Mouse (Mus musculus) ovary, postnatal 10 days (tissue): ENCODE data around the gene Dnaaf1.

Experiments
- DNase-seq: peaks from one replicate; pipeline ENCODE4 v3.0.0; 2022; ENCODE audit warnings: low spot score

The Dnaaf1 gene

DNA sequence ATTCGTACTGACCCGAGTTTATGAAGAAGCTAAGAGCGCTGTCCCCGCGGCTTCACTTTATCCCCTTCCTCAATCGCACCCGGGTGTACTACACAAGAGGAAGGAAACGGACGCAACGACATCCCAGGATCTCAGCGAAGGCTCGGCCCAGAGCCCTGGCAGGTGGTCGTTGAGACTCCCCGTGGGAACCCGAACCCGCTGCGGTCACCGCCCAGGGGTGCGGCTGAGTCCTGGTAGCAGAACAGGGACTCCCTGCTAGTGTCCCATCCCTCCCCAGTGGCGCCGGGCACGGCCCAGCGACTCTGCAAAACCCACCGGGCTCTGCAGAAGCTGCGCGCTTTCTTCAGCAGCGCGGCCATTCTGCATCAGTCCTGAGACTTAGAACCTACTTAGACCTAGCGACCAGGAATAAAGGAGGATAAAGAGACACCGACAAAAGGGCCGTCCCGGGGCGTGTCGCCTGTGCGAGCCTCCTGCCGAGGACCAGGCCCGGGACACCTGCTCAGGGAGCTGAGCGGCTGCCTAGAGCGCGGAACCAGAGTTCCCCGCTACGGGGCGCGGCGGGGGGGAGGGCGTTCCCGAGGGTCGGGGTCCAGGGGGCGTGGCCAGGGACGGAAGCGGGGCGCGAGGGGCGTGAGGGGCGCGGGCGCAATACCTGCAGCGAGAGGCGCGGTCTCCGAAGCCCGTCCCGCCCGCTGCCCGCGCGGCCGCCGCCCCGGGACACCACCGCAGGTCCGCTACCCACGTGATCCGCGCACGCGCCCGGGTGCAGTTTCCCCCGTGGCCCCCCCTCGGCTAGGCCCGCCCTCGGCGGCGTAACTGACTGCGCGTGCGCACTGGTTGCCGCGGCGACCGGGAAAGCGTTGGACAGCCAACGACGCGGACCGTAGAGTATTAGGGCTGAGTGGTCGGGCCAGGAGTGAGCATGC is at the start of gene Dnaaf1, which contains the start of gene Hsdl1:
TSS of gene Dnaaf1 (plus strand) at position 799 of the 929 bp plus-strand sequence.
TSS of gene Hsdl1 (minus strand) at position 747 of the 929 bp plus-strand sequence.
- DNase-seq, result peak; percentile 94

DNA sequence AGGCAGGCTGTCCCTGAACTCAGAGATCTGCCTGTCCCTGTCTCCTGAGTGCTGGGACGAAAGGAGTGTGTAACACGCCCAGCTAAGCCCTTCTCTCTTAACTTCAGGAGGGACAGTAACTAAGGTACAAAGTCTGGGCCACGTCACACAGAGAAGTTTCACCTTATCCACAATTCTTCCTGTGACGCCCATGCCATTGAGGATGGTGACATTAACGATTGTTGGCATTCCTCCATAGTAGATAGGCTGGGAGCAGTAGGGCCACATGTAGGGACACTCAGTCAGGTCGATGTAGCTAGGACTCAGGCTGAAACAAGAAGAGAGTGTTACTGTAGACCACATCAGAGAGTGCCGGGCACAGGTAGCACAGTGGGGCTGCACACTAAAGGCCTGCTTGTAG is 46.3 kb upstream of the Dnaaf1 start:
- no peak for DNase-seq

DNA sequence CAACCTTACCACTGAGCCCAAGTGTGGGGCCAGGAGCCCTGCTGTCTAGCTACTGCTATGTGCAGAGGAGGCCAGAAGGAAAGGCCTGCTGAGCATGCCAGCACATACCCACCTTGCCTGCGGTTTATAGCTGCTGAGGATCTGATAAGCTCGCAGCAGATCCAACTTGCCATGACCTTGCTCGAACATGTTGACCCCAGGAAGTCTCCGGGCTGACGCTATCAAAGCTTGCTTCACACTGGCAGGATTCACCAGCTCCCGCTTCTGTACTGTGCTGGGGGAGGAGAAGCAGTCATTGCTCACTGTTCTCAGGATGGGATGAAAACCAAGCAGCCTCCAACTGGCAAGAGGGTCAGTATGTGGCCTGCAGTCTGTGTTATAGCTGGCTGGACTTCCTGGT is 44.1 kb upstream of the Dnaaf1 start:
- DNase-seq, result no peak

DNA sequence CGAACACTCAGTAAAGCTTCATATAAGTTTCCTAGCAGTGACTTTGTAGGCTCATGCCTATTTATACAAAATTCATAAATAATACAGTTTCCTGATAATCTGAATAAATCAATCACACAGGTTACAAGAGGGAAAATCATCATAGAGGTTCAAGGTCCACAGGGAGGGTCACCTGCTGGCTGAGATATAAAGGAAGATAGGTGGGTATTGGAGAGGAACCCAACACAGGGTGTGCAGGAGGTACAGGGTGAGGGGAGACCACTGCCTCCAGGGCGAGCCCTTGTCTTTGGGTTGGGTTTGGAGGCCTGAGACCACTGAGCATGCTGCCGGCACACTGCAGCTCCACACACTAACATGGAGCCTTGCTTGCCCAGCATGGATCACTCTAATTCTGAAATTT is 43.6 kb upstream of the Dnaaf1 start:
- no peak for DNase-seq

DNA sequence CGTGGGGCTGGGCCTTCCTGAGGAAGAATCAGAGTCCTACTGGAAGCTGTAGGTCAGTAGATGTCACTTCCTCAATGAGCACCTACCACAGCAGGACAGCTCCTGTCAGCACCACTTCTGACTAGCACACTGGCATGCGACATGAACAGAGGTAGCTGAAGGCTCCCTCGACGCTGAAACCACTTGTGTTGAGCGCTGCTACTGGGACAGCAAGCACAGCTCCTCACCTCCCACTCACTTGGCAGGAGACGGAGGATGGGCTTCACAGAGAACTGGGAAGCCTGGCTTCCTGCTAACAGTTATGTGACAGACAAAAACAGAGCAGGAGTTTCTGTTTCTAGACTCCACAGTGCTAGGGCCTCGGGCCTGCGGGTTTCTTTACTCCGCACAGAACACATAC is 43.1 kb upstream of the Dnaaf1 start:
- DNase-seq, result no peak

DNA sequence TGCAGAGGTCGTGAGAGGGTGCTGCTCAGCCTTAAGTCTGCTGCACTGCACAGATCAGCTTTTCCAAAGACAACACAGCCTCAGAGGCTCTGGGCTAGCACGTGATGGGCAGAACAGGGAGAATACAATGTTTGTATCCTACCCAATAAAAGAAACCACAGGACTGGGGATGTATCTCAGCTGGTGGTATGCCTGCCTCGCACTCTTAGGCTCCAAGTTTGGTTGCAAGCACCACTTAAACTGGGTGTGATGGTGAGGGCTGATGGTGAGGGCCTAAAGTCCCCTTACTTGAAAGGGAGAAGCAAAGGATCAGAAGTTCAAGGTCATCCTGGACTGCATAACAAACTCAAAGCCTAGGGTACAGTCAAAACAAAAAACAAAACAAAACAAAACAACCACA is 30.4 kb upstream of the Dnaaf1 start:
- DNase-seq, result no peak

DNA sequence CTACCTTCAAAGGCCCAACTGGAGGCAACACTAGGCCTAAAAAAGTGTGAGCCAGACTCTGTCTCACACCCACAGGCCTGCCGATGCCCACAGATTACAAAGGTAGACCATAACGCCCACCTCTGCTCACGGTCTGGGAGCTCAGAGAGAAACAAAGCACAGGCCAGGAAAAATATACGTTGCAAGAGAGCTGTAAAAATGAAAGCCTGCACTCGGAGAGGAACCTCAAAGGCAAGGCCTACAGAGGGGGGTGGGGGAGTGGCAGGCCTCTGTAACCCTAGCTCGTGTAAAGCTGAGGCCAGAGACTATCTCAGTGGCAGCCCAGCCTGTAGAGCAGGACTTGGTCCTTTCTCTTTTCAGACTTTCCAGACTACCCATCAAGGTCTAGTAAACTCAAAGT is 29.9 kb upstream of the Dnaaf1 start:
- no peak for DNase-seq

DNA sequence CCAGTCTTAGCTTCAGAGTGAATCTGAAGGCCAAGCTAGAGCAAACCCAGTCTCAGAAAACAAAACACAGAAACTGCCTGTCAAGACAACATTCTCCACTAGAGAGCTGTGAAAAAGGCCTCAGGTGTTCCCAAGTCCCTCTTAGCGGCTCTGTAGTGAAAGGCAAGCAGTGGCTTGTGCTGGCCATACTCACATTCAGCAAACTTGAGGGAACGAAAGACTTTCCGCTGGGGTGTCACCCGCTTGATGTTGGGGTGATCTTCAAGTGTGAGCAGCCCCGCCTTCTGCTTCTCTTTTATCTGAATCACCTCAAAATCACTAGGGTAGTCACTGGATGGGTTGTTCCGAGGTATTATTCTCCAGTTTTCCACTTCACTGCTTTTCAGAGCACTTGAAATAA is 29.2 kb upstream of the Dnaaf1 start:
- DNase-seq, result no peak

DNA sequence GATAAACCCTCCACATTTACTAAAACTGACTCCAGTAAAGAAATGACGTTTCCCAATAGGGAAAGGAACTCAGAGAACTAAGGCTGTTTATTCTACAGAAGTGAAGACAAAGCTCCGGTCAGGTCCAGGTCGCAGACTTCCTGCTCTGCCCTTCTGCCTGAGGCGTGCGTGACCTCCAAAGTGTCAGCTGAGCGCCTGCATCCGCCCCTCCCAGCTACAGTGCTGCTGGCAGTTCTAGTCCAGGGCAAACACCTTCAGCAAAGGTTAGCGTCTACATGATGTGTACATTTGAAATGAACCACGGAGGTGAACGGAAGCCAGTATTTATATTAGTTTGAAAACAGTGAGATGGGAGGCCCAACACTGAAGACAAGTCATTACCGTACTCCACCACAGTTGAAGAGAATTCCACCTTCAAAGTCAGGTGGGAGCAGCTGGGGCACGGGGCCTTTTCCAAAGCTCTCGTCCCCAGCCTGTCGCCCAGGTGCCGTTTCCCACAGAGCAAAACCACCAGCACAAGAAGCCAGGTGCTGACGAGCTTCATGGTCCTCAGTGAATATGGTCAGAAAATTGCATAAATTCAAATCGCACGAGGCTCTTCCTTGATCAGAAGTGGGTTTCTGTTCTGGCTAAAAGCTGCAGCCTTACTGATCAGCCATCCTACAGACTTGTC is 27.9 kb upstream of the Dnaaf1 start:
- DNase-seq, result no peak

DNA sequence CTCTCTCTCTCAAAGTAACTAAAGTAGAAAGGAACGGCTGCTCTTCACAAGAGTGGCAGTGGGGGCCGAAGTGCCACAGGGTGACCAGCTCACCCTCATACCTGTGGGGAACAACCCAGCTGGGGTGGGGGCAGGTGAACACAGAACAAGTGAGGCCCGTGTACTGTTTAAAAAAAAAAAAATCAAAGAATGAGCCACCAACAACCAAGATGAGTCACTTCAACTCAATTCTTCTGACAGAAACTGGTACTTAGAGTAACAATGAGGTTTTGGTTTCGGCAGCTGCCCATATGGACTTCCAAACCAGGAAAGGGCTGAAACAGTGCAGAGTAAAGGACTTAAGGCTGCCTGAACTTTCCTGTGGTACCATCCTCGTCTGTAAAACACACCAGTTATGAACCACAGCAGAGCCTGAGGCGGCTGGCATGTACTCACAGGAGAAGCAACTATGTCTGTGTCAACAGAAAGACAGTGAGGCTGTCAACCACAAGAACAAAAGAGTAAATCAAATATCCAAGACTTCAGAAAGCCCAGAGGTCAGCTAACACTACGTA is 26.4 kb upstream of the Dnaaf1 start:
- DNase-seq, result no peak

DNA sequence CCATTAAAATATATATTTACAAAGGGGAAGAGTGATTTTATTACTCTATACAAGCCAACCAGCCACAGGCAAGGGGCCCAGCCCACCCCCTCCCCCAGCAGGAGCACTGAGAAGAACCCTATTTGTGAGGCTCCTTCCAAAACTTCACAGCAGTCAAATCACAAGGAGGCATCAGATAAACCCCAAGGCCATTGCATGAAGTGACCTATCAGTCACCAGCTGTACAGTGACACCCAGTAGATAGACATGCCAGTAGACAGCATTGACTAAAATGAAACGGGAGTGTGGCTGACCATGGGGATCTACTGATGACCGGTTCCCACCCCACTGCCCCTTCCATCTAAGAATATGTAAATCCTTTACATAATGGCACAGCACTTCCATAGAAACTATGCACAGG is 22.1 kb upstream of the Dnaaf1 start:
- DNase-seq, result no peak

DNA sequence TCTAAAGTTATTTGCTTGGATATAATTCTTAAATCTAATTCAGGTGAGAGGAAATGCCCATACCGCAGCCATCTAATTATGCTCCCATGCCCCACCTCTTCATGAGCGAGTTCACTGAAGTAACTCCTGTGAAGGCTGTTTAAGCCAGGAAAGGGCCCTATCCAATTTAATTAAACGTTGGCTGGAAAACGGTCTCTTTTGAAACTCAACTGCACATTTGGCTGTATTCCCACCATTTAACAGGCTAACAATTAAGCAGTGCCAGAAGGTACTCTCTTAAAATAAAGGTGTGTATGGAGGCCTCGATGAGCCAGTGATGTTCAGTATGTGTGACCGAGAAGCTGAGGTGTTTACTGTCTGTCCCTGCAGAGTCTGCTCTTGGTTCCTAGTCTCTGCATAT is 19.2 kb upstream of the Dnaaf1 start:
- DNase-seq, result no peak

DNA sequence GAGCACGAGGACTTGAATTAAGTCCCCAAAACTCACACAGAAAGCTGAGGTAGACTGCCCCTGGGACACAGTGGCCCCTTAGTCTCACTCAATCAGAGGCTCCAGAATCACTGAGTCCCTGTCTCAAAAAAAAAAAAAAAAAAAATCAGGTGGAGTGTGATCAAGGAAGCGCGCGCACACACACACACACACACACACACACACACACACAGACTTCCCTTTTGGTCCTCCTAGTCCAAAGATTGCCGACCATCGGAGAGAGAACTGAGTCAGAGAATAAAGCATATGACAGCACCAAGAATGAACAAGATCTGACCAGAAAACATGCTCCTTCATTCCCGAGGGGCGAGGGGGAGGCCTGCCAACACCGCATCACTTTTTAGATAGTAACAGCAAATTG is 17.9 kb upstream of the Dnaaf1 start:
- no peak for DNase-seq

DNA sequence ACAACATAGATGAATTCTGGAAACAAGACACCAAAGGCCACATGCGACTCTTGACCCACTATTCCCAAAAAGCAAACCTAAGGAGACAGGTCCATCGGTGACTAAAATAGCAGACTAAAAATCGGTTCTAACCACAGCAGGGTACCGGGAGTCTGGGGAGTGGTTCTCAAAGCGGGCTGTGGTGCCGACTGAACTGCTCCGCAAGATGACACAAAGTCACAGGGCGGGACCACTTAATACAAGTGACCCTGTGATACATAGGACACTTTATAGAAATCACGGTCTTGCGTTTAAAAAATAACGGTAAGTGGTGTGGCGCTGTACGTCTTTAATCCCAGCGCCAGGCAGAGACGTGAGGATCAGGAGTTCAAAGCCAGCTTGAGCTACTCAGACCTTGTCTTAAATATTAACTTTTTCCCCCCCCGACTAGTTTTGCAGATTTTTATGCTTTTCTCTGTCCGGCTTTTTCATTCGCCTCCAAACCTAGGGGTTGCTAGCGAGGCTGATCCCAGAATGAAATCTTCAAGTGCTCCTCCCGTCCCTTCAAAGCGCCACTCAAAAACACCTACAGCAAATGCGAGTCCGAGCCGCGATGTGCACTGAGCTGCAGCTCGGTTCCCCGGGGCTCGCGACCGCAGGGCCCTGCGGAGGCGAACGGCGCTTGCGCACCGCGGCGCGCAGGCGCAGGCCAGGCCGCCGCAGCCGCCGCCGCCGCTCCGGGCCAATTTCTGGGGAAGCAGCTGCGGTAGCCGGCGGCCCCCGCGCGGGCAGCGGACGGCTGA is 17.0 kb upstream of the Dnaaf1 start:
- no peak for DNase-seq

DNA sequence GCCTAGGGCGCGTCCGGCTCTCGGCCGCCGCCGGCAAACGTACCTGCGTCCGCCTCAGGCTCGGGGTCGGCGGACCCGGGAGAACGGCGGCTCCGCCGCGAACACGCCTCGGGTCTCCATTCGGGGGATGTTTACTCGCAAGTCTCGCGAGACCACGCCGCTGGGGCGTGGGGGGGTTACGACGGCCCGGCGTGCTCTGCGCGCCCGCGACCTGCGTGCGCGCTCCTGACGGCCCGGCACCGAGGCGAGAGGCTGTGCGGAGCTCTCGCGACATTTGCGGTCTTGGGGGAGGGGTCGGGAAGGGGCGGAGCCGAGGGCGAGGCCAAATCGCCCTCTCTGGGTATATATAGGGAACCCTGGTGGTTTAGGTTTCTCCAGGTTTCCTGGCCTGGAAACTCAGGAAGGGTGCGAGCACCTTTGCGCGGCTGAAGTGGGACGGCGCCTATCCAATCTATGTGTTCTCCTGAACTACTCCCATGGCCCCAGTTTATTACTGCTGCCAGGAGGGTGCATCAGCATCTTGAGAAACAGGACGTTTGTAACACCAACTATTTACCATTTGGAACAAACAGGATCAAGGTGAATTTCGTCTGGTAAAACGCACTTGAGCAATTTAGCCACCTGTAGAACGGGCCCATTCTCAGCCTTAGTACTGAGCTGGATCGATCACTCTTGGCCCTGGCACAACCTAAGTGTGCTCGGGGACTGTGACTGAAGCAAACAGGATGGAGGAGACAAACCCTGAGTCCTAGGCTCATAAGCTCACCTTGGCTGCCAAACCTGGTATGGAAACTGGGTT is 16.2 kb upstream of the Dnaaf1 start, which contains the start of gene Mbtps1:
TSS of gene Mbtps1 (minus strand) at position 133 of the 799 bp plus-strand sequence.
- DNase-seq, result peak; percentile 94

DNA sequence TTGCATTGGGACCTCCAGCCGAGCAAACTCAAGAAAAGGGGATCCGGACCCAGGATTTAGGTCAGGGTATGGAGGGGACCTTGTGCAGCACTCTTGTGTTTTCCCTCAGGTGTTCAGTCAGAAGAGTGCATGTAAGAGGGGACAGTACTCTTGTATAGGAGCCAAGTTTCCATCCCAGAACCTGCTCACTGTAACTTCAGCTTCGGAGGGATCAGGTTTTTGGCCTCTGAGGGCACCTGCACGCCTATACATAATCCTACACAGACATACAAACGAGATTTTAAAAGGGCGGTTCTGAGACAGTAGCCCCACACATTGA is 15.7 kb upstream of the Dnaaf1 start:
- no peak for DNase-seq

DNA sequence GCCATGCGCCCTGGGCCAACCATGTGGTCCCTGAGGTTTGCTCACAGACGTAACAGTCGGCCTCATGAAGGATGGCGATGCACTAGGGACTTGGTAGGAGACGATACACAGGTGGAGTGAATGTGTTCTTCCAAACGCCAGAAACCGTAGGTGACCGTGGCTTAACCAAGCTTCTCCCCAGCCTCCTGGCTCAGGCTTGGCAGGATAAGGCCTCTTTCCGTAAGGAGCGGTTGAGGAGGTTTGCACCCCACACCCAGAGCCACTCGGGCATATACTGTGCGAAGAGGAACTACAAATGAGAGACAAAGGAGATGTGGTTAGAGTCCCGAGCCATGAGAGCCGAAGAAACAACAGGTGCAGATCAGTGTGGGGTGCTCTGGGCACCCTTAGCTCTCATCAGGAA is 11.2 kb upstream of the Dnaaf1 start:
- no peak for DNase-seq

DNA sequence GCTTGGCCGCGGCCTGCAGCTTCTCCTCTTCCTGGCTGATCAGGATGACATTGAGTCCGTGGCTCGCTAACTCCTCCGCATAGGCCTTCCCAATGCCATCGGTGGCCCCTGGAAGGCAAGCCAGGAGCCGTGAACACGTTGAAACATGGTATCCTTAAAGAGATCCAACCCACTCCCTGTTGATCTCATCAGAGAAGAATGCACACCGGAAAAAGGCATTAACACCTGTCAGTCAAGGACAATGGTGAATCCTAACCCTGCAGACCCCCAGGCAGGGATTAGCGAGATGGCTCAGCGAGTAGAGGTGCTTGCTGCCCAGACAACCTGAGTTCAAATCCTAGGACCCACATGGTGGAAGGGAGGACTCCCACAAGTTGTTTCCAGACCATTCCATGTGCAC is 8.7 kb upstream of the Dnaaf1 start:
- no peak for DNase-seq

DNA sequence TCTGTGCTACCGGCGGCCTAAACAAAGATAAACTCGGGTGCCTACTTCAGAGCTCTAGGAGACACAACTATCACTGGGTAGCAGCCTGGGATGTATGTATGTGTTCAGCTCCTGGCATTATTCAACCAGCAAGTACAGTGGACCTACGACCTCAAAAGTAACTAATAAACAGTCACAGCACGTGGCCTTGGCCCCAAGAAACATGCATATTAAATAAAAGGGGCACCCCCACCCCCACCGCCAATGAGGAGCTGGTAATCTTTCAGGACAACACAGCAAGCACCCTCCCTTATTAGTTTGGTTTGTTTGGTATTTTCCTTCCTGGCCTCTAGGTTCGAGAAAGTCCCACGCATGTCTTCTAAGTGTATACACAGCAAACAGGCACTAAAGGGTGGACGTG is 6.8 kb upstream of the Dnaaf1 start:
- DNase-seq, result no peak

DNA sequence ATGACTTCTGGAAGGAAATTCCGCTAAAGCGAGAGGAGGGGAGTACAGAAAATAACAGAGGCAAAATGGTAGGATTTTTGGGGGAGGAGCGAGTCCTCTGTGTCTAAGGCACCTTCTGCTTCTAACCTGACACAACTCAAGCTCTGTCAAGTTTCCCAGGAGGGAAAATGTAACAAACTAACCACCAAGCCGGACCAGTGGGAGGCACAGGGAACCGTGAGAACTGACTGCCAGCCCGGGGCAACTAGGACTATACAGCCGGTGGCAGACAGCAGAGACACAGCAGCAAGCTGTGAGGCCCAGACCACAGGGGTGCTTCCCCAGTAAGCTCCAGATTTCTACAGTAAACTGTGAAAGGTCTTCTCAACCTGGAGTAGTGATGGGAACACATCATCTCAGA is 6.1 kb upstream of the Dnaaf1 start:
- DNase-seq, result no peak

DNA sequence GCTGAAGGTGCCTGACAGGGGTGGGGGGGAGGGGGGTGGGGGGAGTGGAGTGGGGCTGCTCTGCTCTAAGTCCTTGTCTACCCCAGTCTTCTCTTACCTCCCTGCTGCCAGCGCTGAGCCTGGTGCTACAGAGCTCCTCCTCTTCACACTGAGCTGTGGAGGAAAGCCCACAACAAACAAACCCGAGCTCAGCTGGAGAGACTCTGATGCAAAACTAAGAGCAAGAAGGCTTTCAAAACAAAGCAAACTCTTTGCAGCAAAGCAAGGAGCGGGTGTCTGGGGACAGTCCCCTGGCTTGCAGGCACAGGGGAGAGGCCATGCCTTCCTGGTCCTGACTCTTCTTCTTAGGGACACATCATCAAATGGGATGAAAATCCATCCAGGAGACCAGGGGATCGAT is 5.2 kb upstream of the Dnaaf1 start:
- DNase-seq, result no peak

DNA sequence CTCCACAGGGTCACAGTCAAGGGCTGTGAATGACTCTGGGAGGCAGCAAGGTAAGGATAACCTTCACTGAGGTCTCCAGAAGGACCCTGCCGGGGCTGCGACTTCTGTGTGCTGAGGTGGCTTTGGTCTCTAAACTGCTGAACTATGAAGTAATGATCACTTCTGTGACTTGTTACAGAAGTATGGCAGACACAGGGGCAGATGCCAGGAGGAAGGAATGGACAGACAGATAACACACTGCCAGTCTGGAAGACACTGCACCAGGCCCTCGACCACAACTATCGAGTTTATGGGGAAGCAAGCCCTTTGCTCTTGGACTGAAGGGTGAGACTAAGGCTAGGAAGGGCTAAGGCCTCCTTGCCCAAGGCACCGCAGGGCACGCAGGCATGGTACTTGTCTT is 3.9 kb upstream of the Dnaaf1 start:
- no peak for DNase-seq
